Mouse (Mus musculus) kidney, embryonic 14.5 days (tissue): ENCODE data around the gene Rptor. TPM values are rescaled to one million over a fixed set of nuclear protein-coding genes. Genes with fewer than 3 reads are reported as not detected.

ENCODE experiments used
- ATAC-seq: fragments of 200-750 bp; cut with Nextera tagmentation; 2 replicates; pipeline ENCODE4 v1.8.0; 2017; ENCODE audit warnings: moderate number of reproducible peaks, mild to moderate bottlenecking, moderate TSS enrichment, moderate library complexity; ENCODE audit not compliant: low FRiP score, low TSS enrichment
- H3K27ac ChIP-seq: fragments of 300-500 bp; sonication (generic); 2 replicates; pipeline ENCODE4 v1.5.1; 2014; ENCODE audit warnings: low read depth, mild to moderate bottlenecking, low read length, moderate library complexity, mixed read lengths
- H3K27me3 ChIP-seq: fragments of 300-500 bp; sonication (generic); 2 replicates; pipeline ENCODE4 v1.6.1; 2014; ENCODE audit warnings: mild to moderate bottlenecking, low read length; ENCODE audit not compliant: control insufficient read depth, insufficient read depth
- H3K36me3 ChIP-seq: fragments of 300-500 bp; sonication (generic); 2 replicates; pipeline ENCODE4 v1.6.1; 2014; ENCODE audit warnings: low read length, mixed read lengths; ENCODE audit not compliant: control insufficient read depth, insufficient read depth
- H3K4me1 ChIP-seq: fragments of 300-500 bp; sonication (generic); 2 replicates; pipeline ENCODE4 v1.6.1; 2014; ENCODE audit warnings: low read length, mixed read lengths; ENCODE audit not compliant: control insufficient read depth, insufficient read depth
- H3K4me2 ChIP-seq: fragments of 300-500 bp; sonication (generic); replicated peaks from 2 replicates; pipeline ENCODE4 v1.6.1; 2014; ENCODE audit warnings: low read depth, mild to moderate bottlenecking, low read length
- H3K4me3 ChIP-seq: fragments of 300-500 bp; sonication (generic); 2 replicates; pipeline ENCODE4 v1.5.1; 2014; ENCODE audit warnings: mild to moderate bottlenecking, low read length
- H3K9ac ChIP-seq: fragments of 300-500 bp; sonication (generic); 2 replicates; pipeline ENCODE4 v1.6.1; 2014; ENCODE audit warnings: low read depth, mild to moderate bottlenecking, low read length, moderate library complexity
- H3K9me3 ChIP-seq: fragments of 300-500 bp; sonication (generic); 2 replicates; pipeline ENCODE4 v1.6.1; 2016; ENCODE audit warnings: low read length; ENCODE audit not compliant: control insufficient read depth
- WGBS: fragments of 180-500 bp; shearing (Covaris S2); extraction: QIAGEN DNeasy Blood & Tissue Kit; methylation state at CpG from one replicate; pipeline ENCODE4 v1.1.7; 2014; 5-methylcytosine and 5-hydroxymethylcytosine counted together
- polyA plus RNA-seq: library from polyadenylated mRNA; unstranded; fragments of >200 nt; fragmentation: Nextera tagmentation; extraction: Ambion mirVana; gene quantifications from 2 replicates; pipeline ENCODE4 v1.2.1, GENCODE M21; 2014

The Rptor gene
- polyA plus RNA-seq, 1 experiment from 2014 or later, result 15.7 TPM

GRCm38 (mm10) chr11:119948305-119948704 lies 345.6 kb downstream of the Rptor start:
- Histone ChIP-seq H3K9me3 (no peaks in the 10 kb centered on the region), H3K4me3 (no peak overlapping the region), H3K27me3 (no peaks in the 10 kb centered on the region), H3K9ac (no peak overlapping the region), H3K4me1 (peaks cover 35% of the 10 kb centered on the region), H3K4me2 (no peak overlapping the region), H3K27ac (no peak overlapping the region), H3K36me3 (no peaks in the 10 kb centered on the region)
- ATAC-seq, result no peak
- 70% methylated on average over 4 of the region's 4 CpGs for WGBS

GRCm38 (mm10) chr11:119948803-119949202 lies 346.1 kb downstream of the Rptor start:
- no peaks in the 10 kb centered on the region for H3K36me3 ChIP-seq
- H3K4me3 ChIP-seq, result no peak overlapping the region
- H3K27ac ChIP-seq, result no peak overlapping the region
- no peaks in the 10 kb centered on the region for H3K9me3 ChIP-seq
- H3K27me3 ChIP-seq, result no peaks in the 10 kb centered on the region
- WGBS, result 87% methylated on average over 2 of the region's 2 CpGs
- no peak for ATAC-seq
- peaks cover 34% of the 10 kb centered on the region for H3K4me1 ChIP-seq
- no peak overlapping the region for H3K4me2 ChIP-seq
- no peak overlapping the region for H3K9ac ChIP-seq

Other genes starting within 250 kb of the Rptor start
- gene Sgsh, start 247.4 kb upstream of the Rptor start, polyA plus RNA-seq, result 7.1 and 7.9 TPM in 2 replicates
- 5.9 and 8.2 TPM in 2 replicates for gene Slc26a11, start 247.3 kb upstream of the Rptor start, polyA plus RNA-seq
- 7.4 and 9.5 TPM in 2 replicates for gene Rnf213, start 209.8 kb upstream of the Rptor start, polyA plus RNA-seq
- gene Endov, start 111.6 kb upstream of the Rptor start, polyA plus RNA-seq, result 14.6 and 18.4 TPM in 2 replicates
- gene Nptx1, start 55.2 kb upstream of the Rptor start, polyA plus RNA-seq, result 0.40 and 0.53 TPM in 2 replicates